Mouse (Mus musculus) right cerebral cortex, postnatal 10 days (tissue): ENCODE measurements around the gene Cox15.
A peak's percentile ranks its signal among the peaks of the same experiment; 100 is the strongest.

Experiments used
- DNase-seq, 2 experiments: peaks; one replicate each; pipeline ENCODE4 v3.0.0; 2021; ENCODE audit warnings: low spot score in 2 of 2

Cox15 gene

DNA sequence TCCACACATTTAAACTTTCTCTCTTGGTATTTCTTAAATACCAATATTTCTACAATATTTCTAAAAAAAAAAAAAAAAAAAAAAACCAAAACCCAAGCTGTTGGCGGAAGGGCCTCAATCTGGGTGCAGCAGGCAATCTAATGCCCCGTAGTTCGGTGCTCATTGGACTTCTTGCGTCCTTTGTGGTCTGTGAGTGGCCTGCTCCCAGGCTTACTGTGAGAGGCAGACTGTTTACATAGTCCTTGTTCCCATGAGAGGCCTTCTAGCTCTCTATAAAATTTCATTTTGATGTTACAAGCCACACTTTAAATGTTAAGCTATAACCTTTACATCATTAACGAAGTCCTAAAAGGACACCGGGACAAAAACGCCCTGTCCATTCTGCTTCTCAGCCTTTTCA lies 44.6 kb downstream of the Cox15 start:
- no peak for DNase-seq

DNA sequence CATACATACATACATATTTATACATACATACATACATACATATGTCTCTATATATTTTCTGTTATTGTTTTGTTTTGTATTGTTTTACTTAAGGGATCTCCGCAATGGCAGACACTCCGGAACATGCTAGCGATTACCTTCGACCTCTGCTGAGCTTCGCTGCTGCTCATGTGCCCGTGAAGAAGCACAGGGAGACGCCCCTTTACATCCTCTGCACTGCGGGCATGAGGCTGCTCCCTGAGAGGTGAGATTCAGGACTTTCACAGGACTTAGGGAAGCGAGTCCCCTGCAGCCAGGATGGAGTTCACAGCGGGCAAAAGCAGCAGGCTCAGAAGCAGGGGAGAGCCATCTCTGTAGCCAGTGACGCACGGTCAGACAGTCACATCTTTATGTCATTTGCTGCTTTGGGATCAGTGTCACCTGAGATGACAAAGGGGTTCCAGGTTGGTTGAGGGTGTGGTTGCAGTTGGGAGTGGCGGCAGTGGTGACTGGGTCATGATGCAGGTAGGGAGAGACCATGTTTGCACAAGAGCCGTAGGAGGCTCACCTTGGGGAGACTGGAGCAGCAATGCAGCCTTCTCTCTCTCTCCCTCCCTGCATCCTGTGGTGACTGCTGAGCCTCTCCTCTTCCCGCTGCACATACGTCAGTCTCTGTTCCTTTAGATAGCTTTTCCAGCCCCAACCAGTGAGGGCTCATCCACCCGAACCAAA lies 47.9 kb downstream of the Cox15 start:
- no peak for DNase-seq

DNA sequence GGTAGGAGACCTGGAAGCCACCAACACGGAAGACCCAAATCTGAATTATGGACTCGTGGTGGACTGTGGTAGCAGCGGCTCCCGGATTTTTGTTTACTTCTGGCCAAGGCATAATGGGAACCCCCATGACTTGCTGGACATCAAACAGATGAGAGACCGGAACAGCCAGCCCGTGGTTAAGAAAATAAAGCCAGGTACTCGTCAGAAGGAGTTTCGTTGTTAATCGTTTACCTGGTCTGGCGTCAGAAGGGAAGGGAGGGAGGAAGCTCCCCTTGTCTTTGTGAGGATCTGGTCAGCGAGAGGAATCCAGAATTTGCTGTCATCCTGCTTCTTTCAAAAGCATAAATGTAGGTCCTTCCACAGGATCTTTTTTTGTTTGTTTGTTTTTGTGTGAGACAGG lies 48.6 kb downstream of the Cox15 start:
- no peak for DNase-seq

DNA sequence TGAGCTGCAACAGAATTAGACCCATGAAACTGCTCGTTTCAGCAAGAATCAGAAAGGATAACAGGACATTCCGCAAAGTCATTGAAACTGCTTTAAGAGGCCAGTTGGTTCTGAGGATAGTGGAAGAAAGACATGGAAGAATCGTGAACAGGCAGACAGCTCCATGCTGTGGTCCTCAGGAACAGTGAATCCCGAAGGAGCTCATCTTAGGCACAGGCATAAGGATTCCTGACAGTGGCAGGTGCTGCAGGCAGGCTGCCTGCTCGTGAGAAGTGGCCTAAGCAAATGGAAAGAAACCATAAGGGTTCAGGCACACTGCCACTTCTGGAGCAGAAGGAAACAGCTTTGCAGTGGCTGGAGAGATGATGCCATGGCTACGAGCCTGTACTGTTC lies 53.0 kb downstream of the Cox15 start:
- DNase-seq, result no peak

DNA sequence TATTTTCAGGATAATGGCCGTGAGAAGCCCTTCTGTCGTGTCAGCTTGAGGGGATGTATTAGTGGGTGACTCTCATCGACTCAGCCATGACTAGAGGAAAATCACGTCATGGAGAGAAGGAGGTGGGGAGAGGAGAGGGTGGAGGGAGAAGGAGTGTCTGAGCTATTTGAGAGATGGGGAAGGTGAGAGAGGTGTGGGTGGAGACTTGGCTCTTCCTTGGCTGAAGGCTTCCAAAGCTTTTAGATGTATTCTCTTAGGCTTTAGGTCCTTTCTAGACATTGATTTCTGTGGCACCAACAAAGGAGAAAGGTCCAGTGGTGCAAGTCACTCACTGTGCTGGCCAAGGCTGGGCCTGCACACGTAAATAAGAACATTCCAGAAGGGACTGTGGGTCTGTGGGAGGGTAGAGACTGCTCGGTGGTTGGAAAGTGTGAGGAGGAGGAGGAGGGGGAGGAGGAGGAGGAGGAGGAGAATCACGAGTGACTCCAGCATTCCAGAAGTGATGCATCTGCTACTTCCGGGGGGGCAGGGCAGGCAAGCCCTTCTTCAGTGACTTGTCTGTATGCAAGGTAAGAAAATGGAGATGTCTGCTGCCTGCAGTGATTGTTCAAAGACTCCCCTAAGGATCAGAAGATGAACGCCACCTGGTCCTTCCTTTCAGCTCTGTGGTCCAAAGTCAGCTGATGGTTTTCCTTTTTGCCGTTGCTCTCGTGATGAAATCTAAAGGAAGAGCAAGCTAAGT lies 53.6 kb downstream of the Cox15 start:
- DNase-seq, result no peak

DNA sequence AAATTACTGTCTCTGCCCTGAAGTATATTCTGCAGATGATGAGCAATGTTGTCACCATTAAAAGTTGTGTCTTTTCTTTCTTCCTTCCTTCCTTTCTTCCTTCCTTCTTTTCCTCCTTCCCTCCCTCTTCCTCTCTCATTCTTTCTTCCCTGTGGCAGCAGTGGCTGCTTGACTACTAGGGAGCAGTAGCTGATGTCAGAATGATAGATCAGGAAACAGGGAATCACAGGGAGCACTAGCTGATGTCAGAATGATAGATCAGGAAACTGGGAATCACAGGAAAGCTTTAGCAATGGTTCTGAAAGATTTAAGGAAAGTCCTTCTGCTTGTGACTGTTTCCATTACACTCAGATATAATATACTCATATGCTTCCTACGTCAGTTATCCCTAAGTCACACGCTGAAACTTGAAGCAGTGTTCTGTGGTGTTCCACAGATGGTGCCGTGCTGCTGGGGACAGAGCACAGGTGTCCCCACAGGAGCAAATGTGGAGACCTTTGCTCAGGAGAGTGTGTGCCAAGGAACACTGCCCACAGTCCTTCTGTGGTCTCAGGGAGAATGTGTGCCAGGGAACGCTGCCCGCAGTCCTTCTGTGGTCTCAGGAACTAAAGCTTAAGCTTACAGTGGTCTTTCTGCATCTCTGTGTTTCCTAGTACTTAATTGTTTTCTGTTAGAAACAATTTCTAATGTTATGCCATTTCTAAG lies 55.0 kb downstream of the Cox15 start:
- no peak for DNase-seq

DNA sequence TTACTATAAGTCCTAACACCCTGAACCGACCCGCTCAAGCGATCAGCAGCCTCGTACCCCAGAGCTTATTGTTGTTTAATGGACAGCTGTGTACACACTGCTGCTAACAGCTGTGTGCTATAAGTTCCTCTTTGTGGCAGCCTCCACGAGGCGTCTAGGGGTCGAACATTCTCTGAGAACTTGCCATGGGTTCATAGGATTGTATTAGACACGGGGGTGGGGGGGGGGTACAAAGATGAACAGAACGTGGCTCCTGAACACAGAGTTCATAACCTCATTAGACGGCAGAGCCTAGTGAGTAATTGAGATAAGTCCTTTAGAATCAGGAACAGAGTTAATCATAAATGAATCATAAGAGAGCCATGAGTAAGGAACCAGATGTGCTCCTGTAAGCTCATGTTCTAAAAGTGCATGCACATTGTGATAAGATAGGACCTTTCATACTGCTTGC lies 57.3 kb downstream of the Cox15 start:
- DNase-seq, result no peak

DNA sequence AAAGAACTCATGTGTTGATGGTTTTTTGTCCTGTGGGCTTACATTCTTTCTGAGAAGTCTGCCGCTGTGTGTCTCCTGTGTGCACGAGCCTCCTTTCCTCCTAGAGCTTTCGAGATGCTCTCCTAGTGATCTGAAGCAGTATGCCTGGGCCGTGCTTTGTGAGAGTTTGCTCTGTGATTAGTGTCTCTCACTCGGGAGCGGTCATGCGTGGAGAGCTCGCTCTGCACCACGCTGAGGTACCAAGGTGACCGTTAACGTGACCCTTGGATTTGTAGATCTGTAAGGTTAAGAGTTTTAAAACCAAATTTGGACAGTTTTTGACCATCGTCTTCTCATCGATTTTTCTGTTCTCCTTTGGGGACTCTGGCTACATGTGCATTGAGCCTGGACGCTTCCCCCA lies 60.0 kb downstream of the Cox15 start:
- DNase-seq, result no peak

DNA sequence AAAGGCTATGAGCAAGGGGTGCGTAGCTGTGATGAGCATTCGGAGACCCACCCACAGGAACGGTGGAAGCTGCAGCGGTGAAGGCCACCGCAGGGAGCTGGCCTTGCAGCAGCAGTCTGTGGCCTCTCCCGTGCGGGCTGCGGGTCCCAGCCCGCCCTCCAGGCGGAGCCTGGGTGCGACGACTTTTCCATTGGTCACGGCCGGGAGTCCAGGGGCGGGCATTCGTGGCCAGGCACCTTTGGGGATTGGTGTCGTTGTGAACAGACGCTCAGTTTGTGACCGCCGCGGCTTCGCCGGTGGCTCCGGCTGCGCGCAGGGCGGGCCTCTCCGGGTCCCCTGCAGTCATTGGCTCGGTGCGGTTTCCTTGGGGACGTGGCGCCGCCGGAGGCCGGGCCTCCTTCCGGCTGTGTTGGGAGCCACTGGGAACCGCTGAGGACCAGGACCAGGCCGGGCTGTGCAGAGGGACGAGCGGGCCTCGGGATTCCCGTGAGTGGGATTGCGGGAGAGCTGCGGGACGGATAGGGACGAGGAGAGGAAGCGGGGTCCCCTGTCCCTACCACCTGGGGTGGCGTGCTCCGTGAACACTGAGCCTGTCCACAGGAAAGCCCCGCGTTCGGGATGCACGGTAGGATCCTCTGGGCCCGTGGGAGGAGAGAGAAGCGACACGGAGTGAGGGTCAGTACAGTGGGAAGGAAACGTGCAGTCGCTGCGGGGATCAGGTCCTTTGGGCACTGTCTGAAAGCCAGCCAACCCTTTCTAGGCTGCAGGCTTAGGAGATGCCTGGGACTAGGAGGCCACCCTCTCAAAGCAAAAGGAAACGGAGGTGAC lies 63.2 kb downstream of the Cox15 start, which contains the start of gene Entpd7:
Gene Entpd7, plus strand, starts transcription at position 254 of the 828 bp plus-strand sequence.
- peak; percentile 98 to 99 for DNase-seq
